Mouse (Mus musculus) neutrophil, adult 59 days (primary cell): ENCODE measurements around the gene Gm9268. TPM values are rescaled to one million over a fixed set of nuclear protein-coding genes. Genes with fewer than 3 reads are reported as not detected.

ENCODE experiments used
- total RNA-seq, 2 experiments: library from RNA; stranded (reverse); gene quantifications; 1 replicate in 1 of 2; 2 replicates in 1 of 2; pipeline ENCODE4 v1.2.4; 2023

Gm9268 gene
- not detected for total RNA-seq

DNA sequence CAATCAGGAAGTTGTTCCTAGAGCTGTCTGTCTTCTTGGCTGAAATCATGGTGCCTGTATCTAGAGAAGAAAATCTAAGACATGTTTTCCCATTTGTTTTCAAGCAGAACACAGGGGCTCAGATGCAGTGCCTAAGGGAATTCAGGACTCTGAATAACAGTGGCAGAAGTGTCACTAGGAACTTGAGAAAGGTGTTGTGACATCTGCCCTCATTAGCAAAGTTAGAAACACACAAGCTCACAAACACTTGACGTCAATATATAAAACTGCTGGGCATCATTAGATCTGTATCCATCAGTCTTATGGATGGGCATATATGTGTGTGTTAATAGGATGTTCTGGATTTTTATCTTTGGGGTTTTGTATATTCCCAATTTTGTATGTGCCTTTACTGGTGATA lies at the start of gene Gm9268:
Gene Gm9268 (plus strand): TSS at position 301 of the 400 bp plus-strand sequence.

Other genes starting within 250 kb of the Gm9268 start
- not detected for gene Vmn2r62, start 225.2 kb upstream of the Gm9268 start, total RNA-seq
- gene Gm2381, start 151.5 kb upstream of the Gm9268 start, total RNA-seq, result not detected
- gene Vmn2r63, start 84.9 kb upstream of the Gm9268 start, total RNA-seq, result not detected
- gene Zfp936, start 95.5 kb downstream of the Gm9268 start, total RNA-seq, result not detected